Mouse (Mus musculus): ENCODE data around the gene Tnfaip8l2.

The Tnfaip8l2 gene

GRCm38 (mm10) chr3:95141952-95142616 lies at the start of gene Tnfaip8l2:
Gene Tnfaip8l2, minus strand, starts transcription at chr3:95142360.
- no peak for DNase-seq (ENCODE audit: low spot score)

- DNase-seq (ENCODE audit: low spot score): no peak
Measured at GRCm38 (mm10) chr3:95186888-95187287, 44.7 kb upstream of the Tnfaip8l2 start.

- no peak for DNase-seq (ENCODE audit: low spot score)
Measured at GRCm38 (mm10) chr3:95186100-95186499, 43.9 kb upstream of the Tnfaip8l2 start.

GRCm38 (mm10) chr3:95184796-95185577 lies 42.8 kb upstream of the Tnfaip8l2 start:
- no peak for DNase-seq (ENCODE audit: low spot score)

- DNase-seq (ENCODE audit: low spot score): no peak
Measured at GRCm38 (mm10) chr3:95181841-95182240, 39.7 kb upstream of the Tnfaip8l2 start.

GRCm38 (mm10) chr3:95179890-95180289 lies 37.7 kb upstream of the Tnfaip8l2 start:
- no peak for DNase-seq (ENCODE audit: low spot score)

GRCm38 (mm10) chr3:95178948-95179347 lies 36.8 kb upstream of the Tnfaip8l2 start:
- no peak for DNase-seq (ENCODE audit: low spot score)

GRCm38 (mm10) chr3:95177583-95177982 lies 35.4 kb upstream of the Tnfaip8l2 start:
- DNase-seq (ENCODE audit: low spot score): no peak

GRCm38 (mm10) chr3:95176500-95176899 lies 34.3 kb upstream of the Tnfaip8l2 start:
- no peak for DNase-seq (ENCODE audit: low spot score)

- peak; percentile 55 for DNase-seq (ENCODE audit: low spot score)
Measured at GRCm38 (mm10) chr3:95174011-95174592, 31.9 kb upstream of the Tnfaip8l2 start.

- DNase-seq (ENCODE audit: low spot score): no peak
Measured at GRCm38 (mm10) chr3:95173256-95173949, 31.2 kb upstream of the Tnfaip8l2 start.

- no peak for DNase-seq (ENCODE audit: low spot score)
Measured at GRCm38 (mm10) chr3:95172526-95173255, 30.5 kb upstream of the Tnfaip8l2 start.

GRCm38 (mm10) chr3:95171105-95171504 lies 28.9 kb upstream of the Tnfaip8l2 start:
- no peak for DNase-seq (ENCODE audit: low spot score)

GRCm38 (mm10) chr3:95169996-95170395 lies 27.8 kb upstream of the Tnfaip8l2 start:
- DNase-seq (ENCODE audit: low spot score): no peak

GRCm38 (mm10) chr3:95164840-95165239 lies 22.7 kb upstream of the Tnfaip8l2 start:
- no peak for DNase-seq (ENCODE audit: low spot score)

GRCm38 (mm10) chr3:95164256-95164550 lies 22.0 kb upstream of the Tnfaip8l2 start:
- DNase-seq (ENCODE audit: low spot score): no peak

- no peak for DNase-seq (ENCODE audit: low spot score)
Measured at GRCm38 (mm10) chr3:95163419-95164255, 21.5 kb upstream of the Tnfaip8l2 start.

GRCm38 (mm10) chr3:95162345-95162628 lies 20.1 kb upstream of the Tnfaip8l2 start:
- DNase-seq (ENCODE audit: low spot score): no peak

GRCm38 (mm10) chr3:95161618-95162344 lies 19.6 kb upstream of the Tnfaip8l2 start:
- DNase-seq (ENCODE audit: low spot score): no peak

- no peak for DNase-seq (ENCODE audit: low spot score)
Measured at GRCm38 (mm10) chr3:95161041-95161551, 18.9 kb upstream of the Tnfaip8l2 start.

Measured in layer of hippocampus, adult 9-10 months (tissue).